Mouse (Mus musculus): ENCODE data around the gene 9430097D07Rik. TPM values are rescaled to one million over a fixed set of nuclear protein-coding genes. Genes with fewer than 3 reads are reported as not detected.
A peak's percentile ranks its signal among the peaks of the same experiment; 100 is the strongest.

9430097D07Rik gene
- polyA plus RNA-seq, 1 experiment from 2014 or later = not detected

DNA sequence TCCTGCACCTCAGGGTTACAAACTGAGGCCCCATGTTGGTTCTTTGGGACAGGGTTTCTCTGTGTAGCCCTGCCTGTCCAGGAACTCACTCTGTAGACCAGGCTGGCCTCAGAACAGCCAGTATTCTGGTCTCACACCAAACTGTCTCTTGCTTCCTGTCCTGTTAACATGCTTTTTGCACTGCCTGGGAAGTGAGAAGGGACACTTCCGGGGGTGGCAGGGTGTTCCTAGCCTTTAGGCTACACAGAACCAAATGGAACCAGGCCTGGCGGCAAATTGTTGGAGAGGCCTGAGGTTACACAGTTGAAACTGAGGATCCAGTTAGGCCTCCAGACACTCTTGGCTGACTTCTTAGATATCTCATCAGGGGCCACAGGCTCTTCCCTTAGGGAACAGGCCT is 42.3 kb downstream of the 9430097D07Rik start:
- Histone ChIP-seq H3K9me3 (no peaks in the 10 kb centered on the region), H3K4me1 (replicated peaks) (peaks cover 35% of the 10 kb centered on the region), H3K4me2 (no peak overlapping the region), H3K27ac (0 out of 2 replicates have a peak overlapping the region, but pooled peaks have one; percentile 98), H3K27me3 (no peaks in the 10 kb centered on the region), H3K9ac (replicated peaks) (no peak overlapping the region), H3K4me3 (replicated peaks) (no peak overlapping the region), H3K36me3 (no peaks in the 10 kb centered on the region)
- WGBS = 81% methylated on average over 2 of the region's 2 CpGs
- no peak for ATAC-seq (ENCODE audit: insufficient number of reproducible peaks, insufficient read depth, low FRiP score, low TSS enrichment, low read depth)

DNA sequence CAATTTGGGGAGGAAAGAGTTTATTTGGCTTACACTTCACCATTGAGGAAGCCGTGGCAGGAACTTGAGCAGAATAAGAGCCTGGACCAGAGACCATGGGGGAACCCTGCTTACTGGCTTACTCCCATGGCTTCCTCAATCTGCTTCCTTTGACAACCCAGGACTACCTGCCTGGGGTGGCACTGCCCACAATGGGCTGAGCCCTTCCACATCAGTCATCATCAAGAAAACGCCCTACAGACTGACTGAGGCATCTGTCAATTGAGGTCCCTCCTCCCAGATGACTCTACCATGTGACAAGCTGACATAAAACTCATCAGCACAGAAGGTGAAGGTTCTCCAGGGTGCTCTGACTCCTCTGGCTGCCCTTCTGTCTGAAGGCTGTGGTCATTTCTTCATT is 45.0 kb downstream of the 9430097D07Rik start:
- Histone ChIP-seq H3K27me3 (no peaks in the 10 kb centered on the region), H3K9me3 (no peaks in the 10 kb centered on the region), H3K36me3 (no peaks in the 10 kb centered on the region), H3K4me1 (replicated peaks) (peaks cover 12% of the 10 kb centered on the region), H3K27ac (no peak overlapping the region), H3K9ac (replicated peaks) (no peak overlapping the region), H3K4me3 (replicated peaks) (no peak overlapping the region), H3K4me2 (no peak overlapping the region)
- no peak for ATAC-seq (ENCODE audit: insufficient number of reproducible peaks, insufficient read depth, low FRiP score, low TSS enrichment, low read depth)
- 86% methylated on average over 2 of the region's 2 CpGs for WGBS

DNA sequence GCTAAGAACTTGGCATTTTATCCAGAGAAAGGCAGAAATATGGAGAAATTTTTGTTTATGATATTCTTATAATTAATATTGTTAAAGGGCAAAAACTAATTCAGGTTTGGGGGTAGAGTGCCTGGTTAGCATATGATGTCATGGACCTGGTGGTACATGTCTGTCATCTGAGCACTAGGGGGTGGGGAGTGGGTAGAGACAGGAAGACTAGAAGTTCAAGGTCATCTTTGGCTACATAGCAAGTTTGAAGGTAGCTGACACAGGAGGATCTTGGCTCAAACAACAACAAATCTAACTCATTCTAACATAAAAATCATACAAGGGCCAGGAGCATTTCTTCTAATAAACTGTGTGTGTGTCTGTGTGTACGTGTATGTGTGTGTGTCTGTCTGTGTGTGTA is 47.2 kb downstream of the 9430097D07Rik start:
- H3K27ac ChIP-seq = no peak overlapping the region
- 96% methylated on average over 1 of the region's 1 CpGs for WGBS
- ATAC-seq (ENCODE audit: insufficient number of reproducible peaks, insufficient read depth, low FRiP score, low TSS enrichment, low read depth) = no peak
- H3K4me1 ChIP-seq (replicated peaks) = 0 out of 2 replicates have a peak, but pooled peaks cover 3% of the 10 kb centered on the region
- no peaks in the 10 kb centered on the region for H3K36me3 ChIP-seq
- H3K9me3 ChIP-seq = no peaks in the 10 kb centered on the region
- no peak overlapping the region for H3K4me2 ChIP-seq
- H3K9ac ChIP-seq (replicated peaks) = no peak overlapping the region
- H3K27me3 ChIP-seq = no peaks in the 10 kb centered on the region
- H3K4me3 ChIP-seq (replicated peaks) = no peak overlapping the region

DNA sequence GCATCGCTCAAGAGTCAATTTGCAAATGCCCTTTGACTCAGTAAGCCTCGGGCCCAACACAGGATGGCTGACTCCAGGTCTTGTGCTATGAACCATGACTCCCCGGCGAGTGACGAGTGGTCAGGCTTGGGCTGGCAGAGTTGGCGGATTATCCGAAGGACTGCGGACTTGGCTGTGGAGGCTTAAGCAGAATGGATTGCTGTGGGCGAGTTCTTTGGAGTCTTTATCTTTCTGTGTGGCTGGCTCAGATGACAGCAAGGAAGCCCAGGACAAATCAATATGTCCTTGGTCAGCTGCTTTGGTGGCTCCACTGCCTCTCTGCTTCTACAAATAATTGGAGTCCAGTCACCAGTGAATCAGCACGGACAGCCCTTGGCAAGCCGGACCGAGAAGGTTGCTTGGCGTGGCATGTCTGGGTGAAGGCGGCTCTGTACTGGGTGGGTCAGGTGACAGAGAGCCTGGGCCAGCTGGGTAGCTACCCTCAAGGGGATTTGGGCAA is 48.0 kb downstream of the 9430097D07Rik start:
- ATAC-seq (ENCODE audit: insufficient number of reproducible peaks, insufficient read depth, low FRiP score, low TSS enrichment, low read depth) = no peak
- H3K4me3 ChIP-seq (replicated peaks) = no peak overlapping the region
- 83% methylated on average over 14 of the region's 14 CpGs for WGBS

DNA sequence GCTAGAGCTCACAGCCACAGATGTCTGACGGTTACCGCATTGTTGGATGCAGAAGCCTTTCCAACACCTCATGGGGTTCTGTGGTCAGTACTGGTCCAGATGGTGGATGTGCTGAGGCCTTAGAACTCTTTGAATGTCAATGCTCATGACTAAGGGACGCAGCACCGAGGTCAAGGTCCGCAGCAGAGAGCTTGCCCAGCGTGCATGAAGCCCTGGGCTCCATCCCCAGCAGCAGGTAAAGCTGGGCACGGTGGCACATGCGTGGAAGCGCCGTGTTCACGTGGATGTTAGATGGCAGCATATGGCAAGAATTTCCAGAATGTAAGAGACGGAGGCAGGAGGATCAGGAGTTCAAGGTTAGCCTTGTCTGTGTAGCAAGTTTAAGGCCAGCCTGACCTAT is 49.7 kb downstream of the 9430097D07Rik start:
- WGBS = 86% methylated on average over 12 of the region's 12 CpGs
- Histone ChIP-seq H3K9me3 (no peaks in the 10 kb centered on the region), H3K9ac (replicated peaks) (no peak overlapping the region), H3K4me3 (replicated peaks) (no peak overlapping the region), H3K27me3 (no peaks in the 10 kb centered on the region), H3K36me3 (no peaks in the 10 kb centered on the region), H3K4me2 (no peak overlapping the region), H3K4me1 (replicated peaks) (0 out of 2 replicates have a peak, but pooled peaks cover 3% of the 10 kb centered on the region), H3K27ac (no peak overlapping the region)
- no peak for ATAC-seq (ENCODE audit: insufficient number of reproducible peaks, insufficient read depth, low FRiP score, low TSS enrichment, low read depth)

More for the DNA sequence above, 48.0 kb downstream of the 9430097D07Rik start:
- 0 out of 2 replicates have a peak, but pooled peaks cover 3% of the 10 kb centered on the region for H3K4me1 ChIP-seq (replicated peaks)
- H3K27me3 ChIP-seq = no peaks in the 10 kb centered on the region
- no peaks in the 10 kb centered on the region for H3K9me3 ChIP-seq
- H3K9ac ChIP-seq (replicated peaks) = no peak overlapping the region
- no peaks in the 10 kb centered on the region for H3K36me3 ChIP-seq
- H3K27ac ChIP-seq = no peak overlapping the region
- H3K4me2 ChIP-seq = no peak overlapping the region

DNA sequence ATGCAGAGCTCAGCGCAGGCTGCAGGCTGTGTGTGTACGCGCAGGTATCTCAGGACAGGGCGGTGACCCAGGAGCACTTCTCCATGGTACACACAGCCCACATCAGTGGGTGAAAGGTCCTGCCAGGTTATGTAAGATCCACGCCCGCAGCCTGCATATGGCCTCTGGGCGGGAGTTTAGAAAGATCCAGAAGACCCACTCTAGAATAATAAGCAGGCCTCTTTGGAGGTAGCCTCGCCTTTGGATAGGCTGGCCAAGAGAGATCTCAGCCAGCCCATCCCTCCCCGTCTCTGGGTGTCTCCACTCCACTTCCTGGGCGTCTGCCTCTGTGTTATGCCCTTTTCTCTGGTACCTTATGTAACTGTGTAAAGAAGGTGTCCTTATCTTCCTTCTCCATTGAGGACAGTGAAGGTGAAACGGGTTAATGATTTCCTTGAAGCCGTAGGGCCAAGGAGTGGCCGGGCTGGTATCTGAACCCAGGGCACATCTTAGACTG is 50.9 kb downstream of the 9430097D07Rik start:
- no peak for ATAC-seq (ENCODE audit: insufficient number of reproducible peaks, insufficient read depth, low FRiP score, low TSS enrichment, low read depth)
- no peaks in the 10 kb centered on the region for H3K36me3 ChIP-seq
- no peak overlapping the region for H3K27ac ChIP-seq
- no peaks in the 10 kb centered on the region for H3K27me3 ChIP-seq
- no peaks in the 10 kb centered on the region for H3K9me3 ChIP-seq
- H3K4me2 ChIP-seq = no peak overlapping the region
- WGBS = 92% methylated on average over 13 of the region's 13 CpGs
- H3K9ac ChIP-seq (replicated peaks) = no peak overlapping the region
- no peak overlapping the region for H3K4me3 ChIP-seq (replicated peaks)
- 0 out of 2 replicates have a peak, but pooled peaks cover 3% of the 10 kb centered on the region for H3K4me1 ChIP-seq (replicated peaks)

Other genes starting within 250 kb of the 9430097D07Rik start
- 55.4 and 62.1 TPM in 2 replicates for gene Ciz1, start 223.4 kb downstream of the 9430097D07Rik start, polyA plus RNA-seq (2016; fragmentation: Nextera tagmentation; extraction: Ambion mirVana)
- gene Dnm1, start 222.3 kb downstream of the 9430097D07Rik start, polyA plus RNA-seq (2016; fragmentation: Nextera tagmentation; extraction: Ambion mirVana) = 38.8 and 46.8 TPM in 2 replicates
- 44.3 and 45.8 TPM in 2 replicates for gene 1110008P14Rik, start 193.7 kb downstream of the 9430097D07Rik start, polyA plus RNA-seq (2016; fragmentation: Nextera tagmentation; extraction: Ambion mirVana)
- 0.95 TPM in 1 of 2 replicates, not detected in the other for gene Lcn2, start 187.4 kb downstream of the 9430097D07Rik start, polyA plus RNA-seq (2016; fragmentation: Nextera tagmentation; extraction: Ambion mirVana)
- 32.2 and 36.7 TPM in 2 replicates for gene Ptges2, start 179.8 kb downstream of the 9430097D07Rik start, polyA plus RNA-seq (2016; fragmentation: Nextera tagmentation; extraction: Ambion mirVana)
- gene Naif1, start 125.2 kb downstream of the 9430097D07Rik start, polyA plus RNA-seq (2016; fragmentation: Nextera tagmentation; extraction: Ambion mirVana) = 5.1 and 5.6 TPM in 2 replicates
- 26.0 and 28.3 TPM in 2 replicates for gene Slc25a25, start 124.2 kb downstream of the 9430097D07Rik start, polyA plus RNA-seq (2016; fragmentation: Nextera tagmentation; extraction: Ambion mirVana)
- gene Fam102a, start 40.4 kb downstream of the 9430097D07Rik start, polyA plus RNA-seq (2016; fragmentation: Nextera tagmentation; extraction: Ambion mirVana) = 12.3 and 16.0 TPM in 2 replicates
- gene Dpm2, start 4.8 kb downstream of the 9430097D07Rik start, polyA plus RNA-seq (2016; fragmentation: Nextera tagmentation; extraction: Ambion mirVana) = 99.3 and 99.7 TPM in 2 replicates
- gene Pip5kl1, start 887 bp downstream of the 9430097D07Rik start, polyA plus RNA-seq (2016; fragmentation: Nextera tagmentation; extraction: Ambion mirVana) = 3.9 and 5.4 TPM in 2 replicates
- 29.8 and 29.9 TPM in 2 replicates for gene St6galnac4, start 11.4 kb upstream of the 9430097D07Rik start, polyA plus RNA-seq (2016; fragmentation: Nextera tagmentation; extraction: Ambion mirVana)
- 23.4 and 23.7 TPM in 2 replicates for gene St6galnac6, start 24.0 kb upstream of the 9430097D07Rik start, polyA plus RNA-seq (2016; fragmentation: Nextera tagmentation; extraction: Ambion mirVana)
- gene Ak1, start 46.1 kb upstream of the 9430097D07Rik start, polyA plus RNA-seq (2016; fragmentation: Nextera tagmentation; extraction: Ambion mirVana) = 34.3 and 34.4 TPM in 2 replicates
- 24.7 and 25.7 TPM in 2 replicates for gene Eng, start 70.9 kb upstream of the 9430097D07Rik start, polyA plus RNA-seq (2016; fragmentation: Nextera tagmentation; extraction: Ambion mirVana)
- gene Fpgs, start 128.5 kb upstream of the 9430097D07Rik start, polyA plus RNA-seq (2016; fragmentation: Nextera tagmentation; extraction: Ambion mirVana) = 31.0 and 32.9 TPM in 2 replicates
- gene Cdk9, start 137.4 kb upstream of the 9430097D07Rik start, polyA plus RNA-seq (2016; fragmentation: Nextera tagmentation; extraction: Ambion mirVana) = 129 and 136 TPM in 2 replicates
- 17.0 and 17.1 TPM in 2 replicates for gene Sh2d3c, start 145.4 kb upstream of the 9430097D07Rik start, polyA plus RNA-seq (2016; fragmentation: Nextera tagmentation; extraction: Ambion mirVana)
- gene 6330409D20Rik, start 165.3 kb upstream of the 9430097D07Rik start, polyA plus RNA-seq (2016; fragmentation: Nextera tagmentation; extraction: Ambion mirVana) = not detected in 2 replicates
- gene Tor2a, start 181.6 kb upstream of the 9430097D07Rik start, polyA plus RNA-seq (2016; fragmentation: Nextera tagmentation; extraction: Ambion mirVana) = 58.8 and 62.7 TPM in 2 replicates
- gene Ttc16, start 199.9 kb upstream of the 9430097D07Rik start, polyA plus RNA-seq (2016; fragmentation: Nextera tagmentation; extraction: Ambion mirVana) = 0.28 and 0.35 TPM in 2 replicates
- 3.8 and 4.2 TPM in 2 replicates for gene Ptrh1, start 200.1 kb upstream of the 9430097D07Rik start, polyA plus RNA-seq (2016; fragmentation: Nextera tagmentation; extraction: Ambion mirVana)
- 0.35 and 1.2 TPM in 2 replicates for gene Cfap157, start 208.7 kb upstream of the 9430097D07Rik start, polyA plus RNA-seq (2016; fragmentation: Nextera tagmentation; extraction: Ambion mirVana)